Mouse (Mus musculus): ENCODE measurements around the gene Comtd1.

Comtd1 gene

DNA sequence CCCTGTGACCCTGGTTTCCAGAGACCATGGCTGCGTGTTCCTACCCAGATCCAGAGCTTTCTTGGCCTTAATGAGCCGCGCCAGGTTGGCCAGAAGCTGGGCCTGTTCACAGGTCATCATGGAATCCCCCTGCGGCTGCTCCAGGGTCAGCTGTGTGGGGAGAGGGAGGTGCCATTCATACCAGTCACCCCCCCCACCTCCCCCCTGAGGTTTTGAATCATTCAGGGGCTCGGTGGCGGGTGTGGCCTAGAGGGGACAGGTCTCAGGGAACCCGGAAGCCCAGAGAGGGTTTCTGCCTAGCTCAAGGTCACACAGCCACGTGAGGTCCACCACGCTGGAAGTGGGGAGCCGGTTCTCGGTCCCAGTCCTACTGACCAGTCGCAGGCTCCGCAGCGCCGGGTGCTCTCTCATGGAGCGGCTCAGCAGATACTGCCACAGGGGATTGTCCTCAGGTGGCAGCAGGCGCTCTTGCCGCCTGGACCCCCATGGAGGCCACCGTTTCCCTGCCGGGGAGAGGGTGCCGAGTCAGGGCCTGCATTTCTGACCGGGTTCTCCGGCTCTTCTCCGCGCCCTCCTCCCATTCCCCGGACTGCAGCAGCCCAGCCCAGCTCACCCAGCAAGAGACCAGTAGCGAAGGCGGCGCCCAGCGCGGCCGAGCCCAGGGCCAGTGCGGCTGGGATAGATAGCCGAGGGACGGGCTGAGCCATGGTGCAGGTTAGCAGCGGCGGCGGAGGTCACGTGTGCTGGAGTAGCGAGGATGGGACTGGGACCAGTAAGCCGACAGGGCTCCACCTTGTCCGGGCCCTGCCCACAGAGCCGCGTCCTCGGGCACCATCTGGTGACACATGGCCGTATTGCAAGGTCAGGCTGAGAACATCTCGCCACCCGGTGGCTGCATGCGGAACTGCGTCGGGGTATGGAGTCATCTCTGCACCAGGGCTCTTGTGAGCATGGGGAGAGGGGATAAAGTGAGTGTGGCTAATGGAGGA, at the start of gene Comtd1:
Gene Comtd1 (minus strand): TSS at position 812 of the 989 bp plus-strand sequence.
- in situ Hi-C loops (cut with MboI; ENCODE audit: unreplicated experiment in 2 of 2), result no loop called here

DNA sequence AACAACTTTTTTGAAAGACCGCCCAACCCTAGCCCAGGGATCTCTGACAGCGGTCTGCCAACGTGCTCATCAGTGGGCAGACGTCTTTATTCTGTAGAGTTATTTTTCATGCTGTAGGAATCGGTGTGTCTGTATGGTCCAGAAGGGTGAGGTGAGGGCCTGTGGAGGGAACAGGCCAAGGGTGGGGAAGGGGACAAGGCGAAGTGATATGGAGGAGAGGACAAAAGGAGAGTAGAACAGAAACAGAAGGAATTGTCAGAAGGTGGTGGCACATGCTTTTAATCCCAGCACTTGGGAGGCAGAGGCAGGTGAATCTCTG, 43.5 kb upstream of the Comtd1 start:
- in situ Hi-C loops (cut with MboI; ENCODE audit: unreplicated experiment in 2 of 2), result no loop called here

DNA sequence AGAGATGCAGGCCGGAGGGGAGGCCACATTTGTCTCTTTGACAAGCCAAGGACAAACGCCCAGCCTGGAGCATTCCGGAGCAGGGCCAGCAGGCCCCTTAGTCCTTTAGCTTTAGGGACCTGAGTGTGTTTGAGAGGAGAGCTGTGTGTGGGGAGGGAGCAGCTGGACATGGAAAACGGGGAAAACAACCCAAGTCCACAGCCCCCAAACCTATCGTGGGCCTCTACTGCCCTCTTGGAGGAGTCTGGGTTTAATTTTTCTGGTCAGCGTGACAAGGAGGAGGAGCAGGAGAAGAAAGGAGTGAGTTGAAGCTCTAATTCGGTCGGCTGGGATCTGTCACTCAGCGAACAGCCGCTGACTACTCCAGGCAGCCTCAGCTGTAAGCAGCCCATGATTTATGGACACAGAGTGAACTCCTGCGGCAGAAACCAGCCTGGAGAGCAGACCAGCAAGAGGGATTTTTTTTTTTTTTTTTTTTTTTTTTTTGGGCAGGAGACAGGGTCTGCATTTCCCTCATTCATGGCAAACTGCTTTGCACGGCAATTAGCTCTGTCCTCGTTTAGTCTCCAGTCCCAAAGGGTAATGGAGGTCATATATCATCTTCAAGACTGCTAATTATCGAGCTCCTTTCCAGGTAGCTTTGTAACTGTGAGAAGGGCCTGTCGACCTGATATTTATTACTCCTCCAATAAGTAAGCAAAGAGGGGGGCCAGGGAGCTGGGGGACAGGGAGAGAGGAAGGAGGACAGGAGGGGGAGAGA, 43.0 kb upstream of the Comtd1 start:
- in situ Hi-C loops (cut with MboI; ENCODE audit: unreplicated experiment in 2 of 2), result no loop called here

DNA sequence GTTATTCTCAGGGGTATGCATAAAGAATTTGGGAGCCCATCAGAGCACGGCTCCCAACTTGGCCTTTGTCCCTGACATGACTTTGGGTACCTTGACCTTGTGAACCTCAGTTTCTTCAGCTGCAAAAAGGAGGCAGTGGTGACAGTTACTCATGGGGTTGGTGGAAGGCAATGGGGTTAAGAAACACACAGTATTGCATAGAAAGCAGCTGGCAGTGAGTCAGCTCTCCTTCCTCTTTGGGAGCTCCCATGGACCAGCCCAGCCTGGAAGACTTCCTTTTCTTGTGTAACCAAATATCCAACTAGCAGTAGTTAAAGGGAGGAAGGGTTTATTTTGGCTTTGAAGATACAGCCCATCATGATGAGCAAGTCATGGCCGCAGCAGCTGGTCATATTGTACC, 41.7 kb upstream of the Comtd1 start:
- in situ Hi-C loops (cut with MboI; ENCODE audit: unreplicated experiment in 2 of 2), result no loop called here

DNA sequence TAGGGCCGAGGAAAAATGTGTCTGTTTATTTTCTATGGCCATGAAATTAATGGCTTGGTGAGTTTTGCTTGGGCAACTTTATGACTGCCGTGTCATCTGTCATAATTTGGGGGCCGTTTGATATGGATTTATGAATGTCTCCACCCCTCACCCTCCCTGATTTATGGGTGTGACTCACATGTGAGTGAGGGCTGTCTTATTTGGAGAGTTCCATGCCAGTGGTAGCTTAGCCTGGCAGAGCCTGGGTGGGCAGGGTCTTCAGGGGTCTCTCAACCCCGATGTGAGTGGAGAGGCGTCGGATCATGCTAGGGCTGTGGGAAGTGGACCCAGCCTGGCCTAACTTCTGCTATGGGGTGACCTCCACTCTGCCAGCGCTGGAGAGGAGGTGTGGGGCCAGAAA, 18.0 kb upstream of the Comtd1 start:
- in situ Hi-C loops (cut with MboI; ENCODE audit: unreplicated experiment in 2 of 2), result loop anchor here (25.0 kb wide), 2 partner anchors 1670 to 1780 kb away; no protein-coding TSS in a partner anchor

DNA sequence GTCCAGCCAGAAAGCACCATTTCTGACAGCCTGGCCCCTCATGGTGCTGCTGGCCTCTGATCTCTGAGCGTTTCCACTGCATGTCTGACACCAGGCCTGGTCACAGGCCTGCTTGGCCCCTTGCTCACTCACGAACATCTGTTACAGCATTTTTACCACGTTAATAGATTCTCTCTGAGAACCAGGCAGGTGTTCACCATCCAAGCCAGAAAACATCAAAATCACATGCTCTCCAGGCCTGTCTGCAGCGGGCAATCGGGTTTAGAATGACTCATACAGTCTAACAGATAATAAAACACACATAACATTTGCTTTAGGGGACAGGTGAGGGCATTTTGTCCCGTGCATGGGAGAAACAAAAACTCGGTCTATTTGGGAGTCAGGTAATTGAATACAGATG, 17.5 kb upstream of the Comtd1 start:
- in situ Hi-C loops (cut with MboI; ENCODE audit: unreplicated experiment in 2 of 2), result loop anchor here (25.0 kb wide), 2 partner anchors 1671 to 1779 kb away; no protein-coding TSS in a partner anchor

DNA sequence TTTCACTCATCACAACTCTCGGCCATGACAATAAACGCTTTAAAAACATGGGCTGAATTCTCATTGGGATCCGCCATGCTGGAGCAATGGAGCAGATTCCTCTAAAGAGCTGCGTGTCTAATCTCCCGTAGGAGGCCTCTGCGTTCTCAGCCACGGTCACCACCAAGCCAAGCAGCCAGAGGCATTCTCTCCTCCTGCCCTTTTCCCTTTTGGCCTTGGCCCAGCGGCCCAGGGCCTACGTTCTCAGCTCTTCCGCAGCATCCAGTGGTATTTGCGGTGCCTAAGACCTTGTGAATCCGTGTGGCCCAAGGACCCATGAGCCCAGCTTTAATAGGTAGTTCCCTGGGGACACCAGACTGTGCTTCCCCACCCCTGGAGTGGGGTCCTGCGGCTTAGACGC, 8.1 kb upstream of the Comtd1 start:
- in situ Hi-C loops (cut with MboI; ENCODE audit: unreplicated experiment in 2 of 2), result loop anchor here (10.0 to 25.0 kb wide), 3 partner anchors 112 to 1770 kb away; no protein-coding TSS in a partner anchor

DNA sequence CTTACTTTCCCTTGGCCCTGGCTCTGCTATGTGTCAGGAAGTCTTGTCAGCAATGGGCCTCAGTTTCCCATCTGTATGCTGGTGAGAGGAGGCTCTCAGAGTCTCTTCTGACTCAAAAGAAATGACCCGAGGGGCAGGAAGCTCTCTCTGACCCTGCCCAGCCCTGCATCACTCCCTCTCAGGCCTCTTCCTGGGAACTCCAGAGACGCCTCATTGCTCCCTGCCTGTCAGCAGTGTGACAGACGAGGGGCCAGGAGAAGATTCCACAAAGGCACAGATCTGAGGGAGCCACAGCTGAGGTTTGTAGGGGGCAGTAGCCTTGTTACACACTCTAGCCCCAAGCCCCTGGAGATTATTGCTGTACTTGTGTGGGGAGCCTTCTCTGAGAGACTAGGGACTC, 7.2 kb upstream of the Comtd1 start:
- in situ Hi-C loops (cut with MboI; ENCODE audit: unreplicated experiment in 2 of 2), result loop anchor here (10.0 to 25.0 kb wide), 3 partner anchors 111 to 1769 kb away; no protein-coding TSS in a partner anchor

DNA sequence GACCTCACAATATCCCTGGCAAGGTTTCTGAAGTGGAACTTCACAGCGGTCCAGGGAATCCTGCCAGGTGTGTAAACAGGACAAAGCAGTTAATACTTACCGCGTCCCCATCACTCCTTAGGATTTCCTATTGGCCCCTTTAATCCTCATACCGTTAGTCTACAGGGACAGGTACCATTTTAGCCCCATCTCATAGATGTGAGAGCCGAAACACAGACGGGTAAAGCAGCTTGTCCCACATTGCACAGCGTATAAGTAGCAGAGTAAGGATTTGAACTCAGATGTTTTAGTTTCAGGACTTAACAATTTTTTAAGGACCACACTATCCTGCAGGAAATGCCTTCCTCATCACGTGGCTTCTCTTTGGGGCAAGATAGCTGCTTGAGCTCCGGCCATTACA, 5.5 kb upstream of the Comtd1 start:
- in situ Hi-C loops (cut with MboI; ENCODE audit: unreplicated experiment in 2 of 2), result loop anchor here (5.0 to 25.0 kb wide), 5 partner anchors 42 to 1767 kb away; no protein-coding TSS in a partner anchor

DNA sequence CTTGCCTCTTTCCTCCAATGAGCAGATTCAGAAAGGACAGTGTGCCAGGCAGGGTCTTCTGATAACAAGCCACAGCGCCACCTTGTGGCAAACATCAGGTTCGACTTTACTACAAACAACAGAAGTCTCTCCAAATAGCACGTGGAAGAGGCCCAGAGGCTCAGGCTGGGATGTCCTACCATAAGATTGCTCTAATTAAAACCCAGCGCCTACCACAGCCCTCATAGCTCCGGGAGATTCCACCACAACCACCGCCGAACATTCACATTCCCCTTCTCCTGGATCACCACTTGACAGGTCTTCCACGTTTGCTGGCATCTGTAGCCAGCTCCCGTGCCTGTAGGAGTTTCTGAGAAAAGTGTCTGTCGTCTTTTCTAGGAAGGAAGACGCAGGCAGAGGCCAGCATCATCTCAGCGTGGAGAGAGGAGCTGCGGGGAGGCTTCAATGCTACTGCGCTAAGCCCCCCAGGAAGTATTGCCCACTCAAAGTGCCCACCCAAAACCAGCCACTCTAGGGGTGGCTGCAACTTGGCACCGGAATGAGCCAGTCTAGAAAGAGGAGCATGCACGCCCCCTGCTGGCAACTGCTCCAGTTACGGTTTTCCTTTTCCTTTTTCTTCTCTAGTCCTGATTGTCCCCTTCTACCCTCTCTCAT, 4.8 kb upstream of the Comtd1 start:
- in situ Hi-C loops (cut with MboI; ENCODE audit: unreplicated experiment in 2 of 2), result loop anchor here (5.0 to 25.0 kb wide), 5 partner anchors 41 to 1766 kb away; no protein-coding TSS in a partner anchor

DNA sequence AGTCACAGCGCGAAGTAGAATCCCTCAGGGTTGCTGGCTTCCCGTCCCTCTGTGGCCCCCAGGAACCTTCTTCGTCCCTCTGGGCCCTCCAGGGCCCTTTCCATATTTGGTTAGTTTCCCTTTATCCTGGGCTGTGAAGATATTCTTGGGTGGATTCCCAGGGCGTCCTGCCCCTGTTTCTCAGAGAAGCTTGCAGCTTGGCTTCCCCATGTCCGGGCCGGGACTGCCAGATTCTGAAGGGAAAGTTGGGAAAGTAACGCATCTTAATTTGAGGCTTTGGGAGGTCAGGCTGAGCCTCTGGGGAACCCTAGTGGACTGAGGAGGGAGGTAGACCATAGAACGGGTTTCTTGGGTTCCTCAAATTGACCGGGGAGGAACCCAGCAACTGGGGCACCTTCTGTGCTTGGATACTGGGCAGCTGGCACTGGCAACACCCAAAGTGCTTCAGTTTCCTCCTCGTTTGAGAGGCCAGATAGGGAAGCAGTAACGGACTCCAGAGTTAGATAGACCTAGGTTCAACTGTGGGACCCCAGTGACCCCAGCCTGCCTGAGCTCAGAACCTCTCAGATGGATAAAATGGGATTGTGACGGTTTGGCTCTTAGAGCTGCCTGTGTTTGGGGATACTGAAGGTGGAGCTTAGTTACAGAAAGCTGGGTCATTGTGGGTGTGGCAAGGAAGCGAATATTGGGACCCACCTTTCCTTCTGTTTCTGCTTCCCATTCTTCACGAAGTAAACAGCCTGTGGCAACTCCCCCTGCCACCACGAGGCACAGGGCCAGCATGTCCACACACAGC, 3.4 kb upstream of the Comtd1 start:
- in situ Hi-C loops (cut with MboI; ENCODE audit: unreplicated experiment in 2 of 2), result loop anchor here (5.0 to 25.0 kb wide), 5 partner anchors 40 to 1765 kb away; no protein-coding TSS in a partner anchor

DNA sequence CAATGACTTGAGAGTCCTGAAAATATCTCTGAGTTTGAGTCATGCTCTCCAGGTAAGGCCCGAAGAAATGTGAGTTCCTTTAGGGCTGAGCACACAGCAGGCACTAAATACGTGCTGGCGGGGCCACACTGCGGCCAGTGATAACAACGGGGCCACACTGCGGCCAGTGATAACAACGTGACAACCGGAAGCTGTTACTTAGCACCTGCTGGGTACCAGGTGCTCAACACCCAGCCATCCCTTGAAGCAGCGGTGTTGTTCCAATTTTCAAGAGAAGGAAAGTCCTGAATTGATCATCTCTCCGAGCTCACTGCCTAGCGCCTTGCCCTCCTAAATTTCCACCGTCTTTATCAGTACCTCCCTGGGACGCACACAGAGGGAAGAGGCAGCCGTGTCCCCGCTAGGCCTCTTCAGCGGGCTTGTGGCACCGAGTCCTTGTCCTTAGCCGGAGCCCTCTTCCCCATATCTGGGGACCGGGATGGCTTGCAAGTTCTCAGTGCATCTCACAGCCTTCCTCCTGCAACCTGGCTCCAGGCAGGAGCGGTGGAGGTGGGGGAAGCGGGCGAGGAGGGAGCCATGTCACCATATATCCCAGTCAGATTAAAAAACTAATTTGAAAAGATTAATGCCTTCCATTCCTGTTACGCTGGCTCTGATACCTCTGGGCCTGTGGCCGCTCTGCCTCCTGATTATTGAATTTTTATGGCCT, 1.8 kb upstream of the Comtd1 start:
- in situ Hi-C loops (cut with MboI; ENCODE audit: unreplicated experiment in 2 of 2), result loop anchor here (5.0 to 25.0 kb wide), 5 partner anchors 38 to 1763 kb away; no protein-coding TSS in a partner anchor

DNA sequence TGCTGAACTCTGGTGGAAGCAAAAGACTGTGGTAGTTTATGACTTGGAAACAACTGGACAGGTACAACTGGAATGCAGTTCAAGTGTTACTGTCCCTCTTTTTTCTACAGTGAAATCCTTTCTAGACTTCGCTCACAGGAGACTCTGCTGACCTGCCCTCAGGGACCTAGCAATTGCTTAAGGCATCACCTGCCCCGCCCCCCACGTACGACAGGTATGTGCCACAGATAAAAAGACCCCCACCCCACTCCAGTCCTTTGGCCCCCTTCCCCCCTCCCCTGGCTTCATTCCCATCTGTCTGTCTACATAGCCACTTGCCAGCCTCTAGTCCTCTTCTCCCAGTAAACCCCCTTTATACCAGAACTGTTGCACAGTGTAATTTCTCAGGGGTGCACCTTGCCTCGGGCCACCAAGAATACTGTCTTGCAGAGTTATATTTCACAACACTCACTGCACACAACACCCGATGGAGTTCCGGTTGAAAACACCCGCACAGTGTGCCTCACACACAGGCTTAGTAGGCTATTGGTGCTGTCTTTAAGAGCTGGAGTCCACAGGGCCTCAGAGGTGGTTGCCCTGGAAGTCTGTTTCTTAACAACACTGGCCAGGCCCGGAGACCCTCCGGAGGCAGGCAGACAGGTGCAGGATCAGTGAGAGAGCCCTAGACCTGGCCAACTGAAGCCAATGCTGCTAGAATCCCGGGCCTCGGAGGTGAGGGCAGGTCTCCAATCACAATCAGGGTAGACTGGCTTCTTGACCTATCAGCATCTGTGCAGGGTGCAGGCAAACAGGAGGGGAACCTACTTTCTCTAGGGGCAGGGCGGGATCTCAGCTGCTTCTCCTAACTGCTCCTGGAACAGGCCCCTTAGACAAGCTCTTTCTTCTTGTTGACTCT, 994 bp upstream of the Comtd1 start:
- in situ Hi-C loops (cut with MboI; ENCODE audit: unreplicated experiment in 2 of 2), result loop anchor here (5.0 to 25.0 kb wide), 5 partner anchors 37 to 1762 kb away; no protein-coding TSS in a partner anchor

DNA sequence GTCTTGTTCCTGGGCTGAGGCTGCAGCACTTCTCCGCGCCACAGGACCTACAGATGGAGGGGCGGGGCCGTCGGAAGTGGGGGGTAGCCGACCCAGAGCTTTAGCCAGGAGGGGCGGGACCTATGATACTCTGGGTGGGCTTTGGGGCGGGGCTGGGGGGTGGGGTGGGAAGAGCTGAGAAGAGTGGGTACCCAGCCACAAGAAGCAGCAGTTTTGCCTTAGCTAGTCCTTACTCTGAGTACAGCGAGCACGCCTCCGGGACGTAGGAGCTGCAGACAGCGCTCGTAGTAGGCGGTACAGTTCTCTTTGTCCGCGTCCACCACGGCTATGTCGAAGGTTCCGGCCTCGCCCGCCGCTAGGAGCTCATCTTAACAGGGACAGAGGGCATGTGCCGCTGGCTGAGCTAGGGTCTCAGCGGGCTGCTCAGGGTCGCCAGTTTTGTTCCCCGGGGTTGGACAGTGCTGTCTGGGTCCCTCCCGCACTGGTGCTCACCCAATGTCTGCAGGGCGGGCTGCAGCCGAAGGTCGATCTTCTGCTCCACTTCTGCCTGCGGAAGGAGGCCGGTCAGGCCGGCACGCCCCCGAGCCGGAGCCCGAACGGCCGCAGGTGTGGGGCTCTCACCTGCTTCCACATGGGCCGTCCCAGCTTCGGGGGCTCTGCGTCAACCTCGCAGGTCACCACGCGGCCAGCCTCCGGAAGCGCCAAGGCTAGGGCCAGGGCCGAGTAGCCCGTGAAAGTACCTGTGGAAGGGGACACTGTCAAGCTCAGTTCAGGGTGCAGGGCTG, 1.2 kb downstream of the Comtd1 start:
- in situ Hi-C loops (cut with MboI; ENCODE audit: unreplicated experiment in 2 of 2), result no loop called here

DNA sequence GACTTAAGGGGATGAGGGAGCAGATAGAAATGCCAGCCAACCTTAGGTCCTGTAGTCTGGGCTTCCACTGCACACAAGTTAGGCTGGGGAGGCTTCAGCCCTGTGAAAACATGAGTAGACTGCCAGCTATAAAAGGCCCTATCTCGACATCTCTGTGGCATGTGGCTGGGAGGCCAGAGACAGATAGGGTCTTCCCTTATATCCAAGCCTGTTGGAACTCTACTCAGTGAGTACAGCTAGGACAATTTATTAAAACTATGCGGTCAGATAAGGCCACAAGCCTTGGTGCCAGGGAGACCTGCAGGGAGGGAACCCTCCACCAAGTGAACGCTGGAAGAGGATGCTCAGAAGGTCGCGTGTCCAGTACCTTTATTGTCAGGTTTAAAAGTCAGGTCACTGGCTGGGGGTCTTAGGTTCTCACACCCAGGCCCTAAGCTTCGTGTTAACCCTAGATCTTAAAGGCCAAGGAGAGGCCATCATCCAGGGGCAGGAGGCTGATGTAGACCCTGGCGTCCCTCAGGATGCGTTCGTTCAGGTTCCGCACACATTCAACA, 1.9 kb downstream of the Comtd1 start:
- in situ Hi-C loops (cut with MboI; ENCODE audit: unreplicated experiment in 2 of 2), result no loop called here

DNA sequence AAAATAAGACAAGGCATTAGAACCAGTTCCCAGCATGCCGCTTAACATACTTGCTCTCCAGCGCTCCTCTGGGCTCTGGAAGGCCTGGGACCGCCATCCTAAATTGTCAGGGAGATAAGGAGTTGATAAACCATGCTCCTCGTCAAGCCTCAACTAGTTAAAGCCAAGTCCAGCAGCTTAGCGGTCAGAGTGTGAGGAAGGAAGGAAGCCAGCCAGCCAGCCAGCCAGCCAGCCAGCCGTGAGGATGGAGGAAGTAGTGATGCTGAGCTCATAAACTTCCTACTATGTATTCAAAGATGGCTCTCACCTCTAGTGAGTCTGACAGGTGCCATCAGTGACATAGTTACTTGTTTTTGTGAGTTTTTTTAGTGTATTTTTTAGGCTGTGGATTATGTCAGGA, 5.5 kb downstream of the Comtd1 start:
- in situ Hi-C loops (cut with MboI; ENCODE audit: unreplicated experiment in 2 of 2), result no loop called here
